Mouse (Mus musculus) cerebellum, adult 11 months (tissue): ENCODE data around the gene Tmem216.

Source experiments
- DNase-seq: peaks from one replicate; pipeline ENCODE4 v3.0.0; 2022

Tmem216 gene

DNA sequence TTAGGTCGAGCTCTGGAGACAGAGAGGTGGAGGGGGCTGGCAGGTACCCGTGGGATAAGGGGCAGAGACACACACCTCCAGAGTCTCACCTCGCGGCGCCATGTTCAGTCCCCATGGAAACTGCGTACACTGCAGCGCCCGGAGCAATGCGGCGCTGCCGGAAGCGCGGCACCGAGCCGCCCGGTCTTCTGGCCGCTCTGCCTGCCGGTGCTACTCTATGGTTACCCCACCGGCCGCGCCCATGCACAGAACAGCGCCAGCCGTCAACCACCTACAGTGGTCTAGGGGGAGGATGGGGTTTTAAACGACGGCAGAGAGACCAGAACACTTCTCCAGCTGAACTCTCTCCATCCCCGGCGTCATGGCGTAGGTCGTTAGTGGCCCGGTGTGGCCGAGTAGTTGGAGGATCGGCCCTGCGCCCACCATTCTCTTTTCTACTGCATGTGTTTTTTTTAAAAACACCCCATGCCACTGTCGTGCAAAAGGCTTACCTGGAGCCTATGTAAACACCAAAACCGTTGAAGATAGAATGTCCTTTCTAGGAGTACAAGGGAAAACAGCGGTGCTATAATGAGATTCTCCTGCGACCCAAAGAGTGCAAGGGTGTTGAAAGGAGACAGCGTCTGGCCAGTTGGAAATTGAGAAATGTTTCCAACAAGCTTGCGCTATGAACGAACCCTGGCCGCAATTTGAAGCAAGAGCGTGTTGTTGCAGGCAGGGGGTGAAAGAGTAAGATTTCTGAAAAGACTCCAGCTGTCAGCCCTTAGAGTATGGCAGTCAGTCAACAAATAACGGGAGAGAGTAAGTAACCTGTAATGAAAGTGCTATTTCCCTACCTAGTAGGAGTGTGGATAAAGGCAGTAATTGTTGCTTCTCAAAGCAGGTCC lies at the start of gene Tmem216:
Gene Tmem216 (minus strand): TSS at position 615 of the 887 bp plus-strand sequence.
- DNase-seq: peak; percentile 78

DNA sequence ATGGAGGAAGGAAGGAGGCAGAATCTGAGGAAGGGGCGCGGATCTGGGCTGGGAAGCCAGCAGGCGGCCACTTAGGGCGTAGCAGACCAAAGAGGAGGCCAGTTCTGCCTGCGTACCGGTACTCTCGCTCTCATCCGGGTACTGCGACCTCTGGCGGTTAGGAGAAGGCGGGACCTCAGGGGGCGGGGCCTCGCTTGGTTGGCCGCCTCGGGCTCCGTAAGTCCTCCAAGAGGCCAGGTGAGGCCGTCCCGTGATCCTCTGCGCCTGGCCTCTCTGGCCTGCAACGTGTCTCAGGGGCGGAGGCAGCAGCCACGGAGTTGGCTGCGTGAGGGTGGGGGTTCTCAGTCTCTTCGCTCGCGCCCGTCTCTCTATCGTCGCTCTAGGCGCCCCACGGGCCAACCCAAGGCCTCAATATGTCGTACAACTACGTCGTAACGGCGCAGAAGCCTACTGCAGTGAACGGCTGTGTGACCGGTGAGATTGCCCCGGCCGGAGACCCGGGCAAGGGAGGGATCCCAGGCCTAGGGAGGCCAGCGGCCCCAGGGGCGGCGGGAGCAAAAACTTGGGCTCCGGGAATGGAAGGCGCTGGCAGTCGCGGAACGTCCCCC lies 49.4 kb upstream of the Tmem216 start, which contains the start of the genes Ddb1 and Tkfc:
Gene Ddb1 (plus strand): TSS at position 35 of the 608 bp plus-strand sequence.
Gene Tkfc (minus strand): TSS at position 362 of the 608 bp plus-strand sequence.
- peak; percentile 99 for DNase-seq

DNA sequence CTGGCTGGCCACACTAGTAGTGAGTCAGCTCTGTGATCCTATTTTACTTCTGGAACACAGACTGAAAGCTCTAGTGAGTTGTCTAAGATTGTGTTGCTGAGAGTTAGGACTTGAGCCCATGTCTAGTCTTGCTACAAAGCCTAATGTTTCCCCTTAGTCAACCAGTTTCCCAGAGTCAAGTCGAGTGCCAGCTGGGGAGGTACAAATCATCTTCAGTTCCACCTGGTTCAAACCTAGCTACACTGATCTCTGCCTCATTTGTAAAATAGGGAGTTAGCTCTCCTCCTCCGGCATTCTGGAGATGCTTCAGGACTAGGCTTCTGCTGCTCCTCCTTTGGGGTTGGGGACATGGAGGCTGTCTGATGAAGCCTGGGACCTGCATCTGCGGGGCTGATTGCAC lies 48.5 kb upstream of the Tmem216 start:
- peak; percentile 7 for DNase-seq

DNA sequence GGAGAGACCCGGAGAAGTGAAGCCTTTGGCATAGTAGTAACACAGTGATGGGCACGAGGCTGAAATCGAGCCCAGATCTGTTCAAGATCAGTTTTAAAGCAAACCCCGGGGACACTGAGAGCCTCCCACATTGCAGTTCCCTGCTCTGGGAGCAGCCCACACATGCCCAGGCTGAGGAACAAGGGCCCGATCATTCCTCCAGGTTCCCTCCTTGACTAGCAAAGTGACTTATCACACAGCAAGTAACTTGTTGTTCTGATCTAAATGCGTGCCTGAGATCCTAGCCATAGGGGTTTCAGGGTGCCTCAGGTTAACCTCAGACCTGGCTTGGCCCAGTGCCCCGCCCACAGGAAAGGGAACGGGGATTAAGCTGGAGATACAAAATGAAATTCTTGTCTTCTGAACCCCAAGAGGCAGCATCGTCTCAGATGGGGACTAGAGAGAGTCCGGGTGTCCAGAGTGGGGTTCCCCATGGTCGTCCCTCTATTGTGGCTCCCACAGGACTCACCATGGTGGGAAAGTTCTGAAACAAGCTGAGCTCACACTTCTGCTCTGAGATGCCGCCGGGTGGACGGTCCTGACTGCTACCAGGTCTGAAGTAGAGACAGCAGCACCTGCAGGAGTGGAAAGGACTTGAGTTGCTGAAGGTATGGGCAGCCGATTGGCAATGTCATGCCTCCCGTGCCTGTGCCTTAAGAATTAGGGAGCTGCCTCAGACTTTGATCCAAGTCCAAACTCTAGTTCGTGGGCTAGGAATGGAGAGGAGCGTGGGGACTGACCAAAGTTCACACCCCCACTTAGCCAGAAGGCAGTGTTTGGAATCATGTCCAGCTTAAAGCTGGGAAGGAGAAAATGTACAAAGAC lies 47.9 kb upstream of the Tmem216 start:
- DNase-seq: peak; percentile 35

DNA sequence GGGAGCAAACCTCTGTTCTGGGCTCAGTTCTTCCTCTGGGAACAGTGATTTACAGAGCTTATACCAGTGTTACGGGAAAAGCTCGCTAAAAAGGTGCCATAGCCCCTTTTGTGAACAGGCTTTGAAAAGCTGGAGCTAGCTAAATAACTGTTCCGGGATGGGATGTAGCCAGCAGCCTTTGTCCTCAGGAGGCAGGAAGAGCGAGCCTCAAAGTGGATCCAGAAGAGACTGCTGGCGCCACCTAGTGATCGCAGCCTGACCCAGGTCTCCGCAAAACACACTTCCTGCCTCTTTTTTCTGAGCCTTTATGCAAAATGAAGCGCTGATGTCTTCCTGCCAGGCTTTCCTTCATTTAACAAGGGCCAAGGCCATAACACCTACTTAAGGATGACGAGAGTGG lies 46.7 kb upstream of the Tmem216 start:
- peak; percentile 85 for DNase-seq

DNA sequence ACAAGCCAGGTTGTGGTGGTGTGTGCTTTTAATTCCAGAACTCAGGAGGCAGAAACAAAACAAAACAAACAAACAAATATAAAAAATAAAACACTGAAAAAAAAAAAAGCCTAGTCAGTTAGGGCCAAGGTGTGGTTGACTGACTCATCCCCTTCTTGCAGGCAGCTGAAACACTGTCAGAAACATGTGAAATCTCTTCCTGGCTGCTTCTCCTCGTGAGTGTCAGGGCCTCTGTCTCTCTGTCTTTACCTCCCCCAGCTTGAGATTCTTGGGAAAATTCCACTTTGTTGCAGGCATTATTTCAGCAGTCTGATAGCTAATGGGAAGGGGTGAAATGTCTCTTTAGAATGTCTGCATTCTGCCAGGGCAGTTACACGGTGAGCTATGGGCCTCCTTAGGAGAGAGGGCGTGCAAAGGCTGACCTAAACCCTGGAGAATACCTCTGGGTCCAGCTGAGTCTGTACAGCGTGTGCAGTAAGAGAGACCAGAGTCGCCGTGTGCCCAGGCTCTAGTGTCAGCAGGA lies 46.3 kb upstream of the Tmem216 start:
- DNase-seq: no peak

DNA sequence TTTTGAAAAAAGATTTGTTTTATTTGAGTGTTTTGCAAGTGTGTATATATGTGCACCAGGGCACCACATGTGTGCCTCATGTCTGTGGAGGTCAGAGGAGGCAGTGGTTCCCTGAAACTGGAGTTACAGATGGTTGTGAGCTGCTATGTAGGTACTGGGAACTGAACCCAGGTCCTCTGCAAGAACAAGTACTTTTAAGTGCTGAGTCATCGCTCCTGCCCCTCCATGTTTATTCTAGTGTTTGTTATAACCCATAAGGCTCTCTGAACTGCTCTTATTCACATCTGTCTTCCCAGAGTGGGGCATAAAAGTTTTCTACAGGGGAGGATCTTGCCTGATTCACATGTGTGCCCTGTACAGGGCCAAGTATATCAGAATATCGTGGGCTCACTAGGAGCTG lies 43.6 kb upstream of the Tmem216 start:
- DNase-seq: no peak

DNA sequence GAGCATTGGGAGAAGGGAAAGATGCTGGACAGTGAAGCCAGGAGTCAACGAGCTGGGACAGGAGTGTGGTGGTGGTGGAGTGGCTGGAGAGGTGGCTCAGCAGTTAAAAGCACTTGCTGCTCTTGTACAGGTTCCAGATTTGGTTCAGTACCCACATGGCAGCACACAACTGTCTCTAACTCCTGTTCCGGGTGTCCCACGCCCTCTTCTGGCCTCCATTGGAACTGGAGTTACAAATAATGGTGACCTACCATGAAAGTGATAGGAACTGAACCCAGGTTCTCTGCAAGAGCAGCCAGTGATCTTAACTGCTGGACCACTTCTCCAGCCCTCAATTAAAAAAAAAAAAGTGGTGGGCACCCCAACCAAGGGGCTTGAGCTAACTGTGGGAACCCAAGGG lies 42.1 kb upstream of the Tmem216 start:
- DNase-seq: no peak

DNA sequence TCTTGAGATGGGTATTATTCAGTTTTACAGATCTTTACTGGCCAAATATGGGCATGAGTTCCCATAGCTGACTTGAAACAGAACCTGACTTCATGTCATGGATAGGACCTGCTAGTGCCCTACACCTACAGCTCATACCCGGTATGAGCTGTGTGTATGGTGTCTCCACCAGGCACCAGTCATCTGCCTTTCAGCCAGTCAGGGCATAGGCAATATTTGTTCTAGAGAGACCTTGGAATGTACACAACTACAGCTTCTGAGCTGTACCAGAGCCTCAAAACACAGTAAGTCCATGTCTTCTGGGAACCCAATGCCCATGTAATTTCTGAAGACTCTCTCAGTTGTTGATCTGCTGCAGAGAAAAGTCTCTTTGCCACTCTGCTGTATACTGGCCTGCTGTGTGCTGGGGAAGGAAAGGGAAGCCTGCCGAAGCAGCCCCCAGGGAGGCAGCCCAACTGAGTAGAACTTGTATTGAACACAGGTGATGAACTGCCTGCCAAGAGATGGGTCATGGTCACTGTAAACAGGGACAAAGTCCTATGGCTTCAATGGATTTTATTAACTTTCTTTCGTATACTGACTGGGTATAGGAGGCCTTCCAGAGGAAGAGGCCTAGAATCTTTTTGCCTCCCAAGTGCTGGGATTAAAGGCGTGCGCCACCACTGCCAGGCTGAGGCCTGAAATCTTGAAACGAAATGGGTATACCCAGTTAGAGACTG lies 35.8 kb upstream of the Tmem216 start:
- no peak for DNase-seq

DNA sequence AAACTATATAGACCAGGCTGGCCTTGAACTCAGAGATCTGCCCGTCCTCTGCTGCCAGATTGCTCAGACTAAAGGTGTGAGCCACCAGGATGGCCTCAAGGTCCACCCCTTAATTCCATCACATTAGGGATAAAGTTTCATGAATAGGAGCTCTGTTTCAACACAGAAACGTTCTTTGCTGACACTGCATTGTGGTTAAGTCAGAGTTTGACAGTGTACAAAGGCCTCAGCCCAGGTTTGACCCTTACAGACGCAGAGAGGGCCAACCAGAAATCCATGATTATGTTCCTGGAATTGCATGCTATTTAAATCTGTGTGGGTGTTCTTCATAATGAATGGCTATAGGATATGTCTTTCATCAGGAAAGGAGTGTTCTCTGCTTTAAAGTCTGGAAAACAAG lies 34.3 kb upstream of the Tmem216 start:
- no peak for DNase-seq

DNA sequence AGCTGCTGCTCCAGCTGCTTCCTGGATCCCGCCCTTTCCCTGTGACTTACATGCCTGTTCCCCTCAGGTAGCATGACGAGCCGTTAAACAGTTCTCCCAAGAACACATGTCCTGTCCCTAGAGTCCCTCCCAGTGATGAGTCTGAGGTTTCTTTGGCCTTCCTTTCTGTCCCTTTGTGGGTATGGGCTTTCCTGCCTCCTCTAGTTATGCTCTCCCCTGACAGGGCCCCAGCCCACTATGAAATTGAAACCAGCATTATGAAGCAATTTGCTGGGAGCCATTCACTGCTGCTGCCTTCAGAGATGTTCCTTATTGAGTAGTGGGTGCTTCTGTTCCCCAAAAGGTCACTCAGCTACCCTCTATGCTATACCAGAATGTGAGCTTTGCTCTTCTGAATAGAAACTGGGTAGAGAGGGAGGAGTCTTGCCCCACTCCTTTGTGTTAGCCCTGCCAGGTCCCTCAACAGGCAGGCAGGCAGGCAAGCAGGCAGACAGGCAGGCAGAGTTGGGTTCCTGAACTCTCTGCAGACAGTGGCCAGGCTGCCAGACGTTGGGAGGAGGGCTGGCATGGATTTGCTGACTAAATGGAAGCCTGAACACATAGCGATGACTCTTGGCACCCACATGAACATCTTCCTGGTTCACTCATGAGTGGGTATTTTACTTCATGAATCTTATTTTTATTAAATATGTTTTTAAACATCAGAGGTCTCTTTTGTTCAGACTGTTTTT lies 33.3 kb upstream of the Tmem216 start:
- DNase-seq: no peak

DNA sequence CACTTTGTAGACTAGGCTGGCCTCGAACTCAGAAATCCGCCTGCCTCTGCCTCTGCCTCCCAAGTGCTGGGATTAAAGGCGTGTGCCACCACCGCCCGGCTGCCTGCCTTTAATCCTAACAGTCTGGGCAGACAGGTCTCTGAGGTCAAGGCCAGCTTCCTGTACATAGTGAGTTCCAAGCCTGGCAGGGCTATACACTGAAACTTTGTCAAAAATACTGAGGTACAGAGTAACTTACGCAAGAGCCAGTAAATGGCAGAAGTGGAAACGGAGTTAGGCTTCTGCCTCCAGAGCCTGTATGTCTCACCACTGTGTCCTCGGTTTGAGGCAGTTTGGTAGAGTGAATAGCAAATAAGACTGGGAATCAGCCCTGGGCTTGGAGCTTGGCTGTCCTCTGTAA lies 31.2 kb upstream of the Tmem216 start:
- no peak for DNase-seq

DNA sequence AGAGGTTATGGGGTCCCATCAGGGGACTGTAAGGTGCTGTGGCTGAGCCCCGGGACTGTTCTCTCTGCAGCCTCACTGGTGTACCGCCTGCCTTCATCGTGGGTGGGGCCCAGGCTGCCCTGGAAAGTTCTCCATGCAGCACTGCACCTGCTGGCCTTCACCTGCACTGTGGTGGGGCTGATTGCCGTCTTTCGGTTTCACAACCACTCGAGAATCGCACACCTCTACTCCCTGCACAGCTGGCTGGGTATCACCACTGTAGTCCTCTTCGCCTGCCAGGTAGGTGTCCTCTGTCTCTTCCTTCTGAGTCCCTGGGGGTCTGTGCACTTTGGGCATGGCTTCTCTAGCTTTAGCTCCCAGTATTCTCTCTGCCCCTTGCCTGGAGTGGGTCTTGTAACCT lies 29.1 kb upstream of the Tmem216 start:
- no peak for DNase-seq

DNA sequence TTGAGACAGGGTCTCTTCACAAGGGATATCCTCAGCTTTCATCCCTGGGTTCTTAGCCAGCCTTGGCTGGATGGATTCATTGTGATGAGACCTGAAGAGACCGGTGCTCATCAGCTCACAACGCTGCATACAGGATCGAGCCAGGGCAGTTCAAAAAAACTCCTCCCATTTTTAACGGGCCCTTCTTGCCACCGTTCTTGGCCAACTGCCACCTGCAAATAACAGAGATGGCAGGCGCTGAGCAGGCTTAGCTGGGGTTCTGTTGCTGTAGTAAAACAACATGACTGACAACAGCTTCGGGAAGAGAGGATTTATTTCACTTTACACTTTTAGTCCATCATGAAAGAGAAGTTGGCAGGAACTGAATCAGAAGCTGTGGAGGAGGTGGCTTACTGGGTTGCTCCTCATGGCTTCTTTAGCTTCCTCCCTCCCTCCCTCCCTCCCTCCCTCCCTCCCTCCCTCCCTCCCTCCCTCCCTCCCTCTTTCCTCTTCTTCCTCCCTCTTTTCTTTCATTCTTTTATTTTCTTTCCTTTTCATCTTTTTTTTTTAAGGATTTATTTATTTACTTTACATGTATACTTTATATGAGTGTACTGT lies 27.6 kb upstream of the Tmem216 start:
- DNase-seq: no peak

DNA sequence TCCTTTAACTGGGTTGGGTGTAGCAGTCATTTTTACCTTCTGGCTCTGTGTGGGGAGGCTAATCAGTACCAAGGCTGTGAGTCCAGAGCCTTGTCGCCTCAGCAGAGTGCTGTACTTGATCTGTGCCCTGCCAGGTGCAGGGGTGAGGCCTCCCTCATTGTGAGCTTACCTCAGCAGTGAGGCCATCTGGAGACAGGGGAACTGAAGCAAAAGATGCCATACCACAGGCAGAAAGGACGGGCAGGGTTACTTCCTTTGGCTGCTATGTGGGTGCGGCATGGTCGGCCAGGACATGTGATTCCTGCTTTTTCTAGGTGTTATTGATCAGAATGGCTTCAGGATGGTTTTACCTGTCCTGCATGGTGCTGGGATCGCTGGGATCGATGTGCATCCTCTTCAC lies 25.9 kb upstream of the Tmem216 start:
- no peak for DNase-seq

DNA sequence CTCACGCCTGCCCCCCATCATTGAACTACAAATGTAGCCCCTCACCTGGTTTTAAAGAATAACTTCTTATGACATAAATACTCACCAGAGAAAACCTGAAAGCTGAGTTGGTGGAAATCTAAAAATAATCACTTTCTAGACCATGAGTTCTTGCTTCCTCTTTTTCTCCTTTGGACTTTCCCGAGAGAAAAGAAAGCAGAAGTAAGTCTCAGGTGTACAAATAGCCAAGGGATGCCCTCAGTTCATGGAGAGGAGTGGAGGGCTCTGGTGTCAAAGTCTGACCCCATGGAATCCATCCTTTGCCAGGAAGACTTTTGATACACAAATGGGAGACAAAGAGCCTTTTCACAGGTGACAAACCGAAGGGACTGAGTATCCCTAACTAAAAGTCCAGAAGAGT lies 24.7 kb upstream of the Tmem216 start:
- DNase-seq: no peak

DNA sequence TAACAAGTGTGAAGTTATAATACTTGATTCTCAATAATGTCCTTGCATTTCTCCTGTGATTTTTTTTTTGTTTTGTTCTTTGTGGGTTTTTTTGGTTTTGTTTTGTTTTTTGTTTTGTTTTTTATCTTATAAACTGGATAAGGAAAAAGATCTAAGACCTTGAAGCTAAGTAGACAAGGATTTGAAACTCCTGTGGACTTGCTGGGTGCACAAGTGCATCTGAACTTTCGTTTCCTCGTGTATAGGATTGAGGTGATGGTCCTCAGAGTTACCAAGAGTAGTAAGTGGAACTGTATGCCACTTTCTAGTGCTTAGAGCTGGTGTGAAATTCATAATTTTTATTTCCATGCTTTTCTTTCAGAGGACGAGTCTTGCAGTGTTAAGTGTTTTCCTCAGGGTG lies 24.1 kb upstream of the Tmem216 start:
- no peak for DNase-seq

DNA sequence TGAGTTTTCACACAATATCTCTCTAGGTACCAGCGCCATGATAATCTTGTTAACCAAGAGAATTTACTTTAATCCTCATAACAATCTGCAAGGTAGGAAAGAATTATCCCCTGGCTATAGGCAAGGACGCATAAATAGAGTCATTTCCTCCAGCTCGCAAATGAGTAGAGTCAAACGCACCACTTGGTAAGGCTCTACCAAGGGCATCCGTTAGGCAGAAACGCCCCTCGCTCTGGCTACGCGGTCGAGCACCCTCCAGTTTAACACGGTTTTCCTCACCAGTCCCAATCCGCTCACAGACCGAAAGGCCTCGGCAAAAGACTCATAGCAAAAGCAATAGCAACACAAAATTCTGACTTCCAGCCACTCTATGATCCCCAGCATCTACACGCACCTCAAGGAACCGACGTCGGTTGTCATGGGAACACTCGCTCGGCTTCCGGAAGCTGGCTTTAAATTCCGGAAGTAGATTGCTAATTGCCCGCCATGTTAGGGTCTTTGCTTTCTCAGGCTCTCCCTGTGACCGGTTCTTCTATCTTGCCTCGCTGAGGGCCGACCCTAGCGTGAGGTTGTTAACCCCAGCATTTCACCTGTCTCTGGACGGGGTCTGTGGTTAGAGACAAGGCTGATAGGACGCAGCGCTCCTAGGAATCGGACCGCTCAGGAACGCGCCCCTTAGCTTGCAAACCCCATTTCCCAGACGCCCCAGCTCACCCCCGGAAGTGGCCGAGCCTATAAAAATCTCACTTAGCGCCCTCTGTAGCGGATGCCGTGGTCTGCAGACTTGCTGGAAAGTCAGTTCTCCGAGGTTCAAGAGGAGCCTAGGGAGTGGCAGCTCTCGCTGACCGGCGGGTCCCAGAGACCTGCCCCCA lies 20.9 kb upstream of the Tmem216 start, which contains the start of the genes Cyb561a3 and Tmem138:
Gene Cyb561a3 (plus strand): TSS at position 483 of the 872 bp plus-strand sequence.
Gene Tmem138 (minus strand): TSS at position 673 of the 872 bp plus-strand sequence.
- DNase-seq: peak; percentile 88

DNA sequence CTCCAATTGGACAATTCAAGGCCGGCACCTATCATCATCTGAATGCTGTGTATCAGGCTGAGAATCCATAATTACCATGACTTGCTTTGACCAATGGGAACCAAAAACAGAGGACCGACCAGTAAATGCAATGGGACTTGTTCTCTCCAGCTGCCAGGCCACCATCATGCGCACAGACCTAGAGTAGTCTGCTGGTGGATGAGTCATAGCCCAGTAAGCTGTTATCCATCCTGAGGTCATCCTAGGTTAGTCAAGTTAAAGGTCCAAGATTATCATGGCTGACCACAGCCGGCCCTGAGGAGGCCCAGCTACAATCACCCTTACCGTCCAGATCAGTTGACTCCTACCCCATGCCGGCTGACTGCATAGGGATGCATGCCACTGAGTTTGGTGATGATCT lies 13.6 kb upstream of the Tmem216 start:
- DNase-seq: no peak

DNA sequence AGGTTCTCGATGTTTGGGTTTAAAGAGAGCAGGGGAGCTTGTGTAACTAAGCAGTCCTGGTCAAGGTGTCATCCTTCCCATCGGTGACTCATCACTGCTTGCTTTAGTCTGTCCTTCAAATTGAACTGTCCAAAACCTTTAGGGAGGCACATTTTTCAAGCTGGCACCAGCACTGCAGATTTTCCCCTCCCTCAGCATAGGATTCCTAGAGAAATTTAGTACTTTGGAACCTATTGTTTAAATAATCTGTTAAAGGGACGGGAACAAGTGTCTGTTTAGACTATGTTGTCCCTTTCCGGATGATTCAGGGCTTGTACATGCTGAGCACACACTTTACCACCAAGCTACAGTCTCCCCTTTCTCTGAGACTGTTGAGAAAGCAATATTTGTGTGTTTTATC lies 9.2 kb upstream of the Tmem216 start:
- no peak for DNase-seq
